Mouse (Mus musculus) liver, embryonic 16.5 days (tissue): ENCODE measurements around the gene Tnks1bp1. TPM values are rescaled to one million over a fixed set of nuclear protein-coding genes. Genes with fewer than 3 reads are reported as not detected.

ENCODE experiments used
- ATAC-seq: fragments of 200-750 bp; cut with Nextera tagmentation; 2 replicates; pipeline ENCODE4 v1.8.0; 2017; ENCODE audit warnings: low read depth, mild to moderate bottlenecking, moderate number of reproducible peaks, moderate library complexity
- H3K27ac ChIP-seq: fragments of 300-500 bp; sonication (generic); 2 replicates; pipeline ENCODE4 v1.5.1; 2014; ENCODE audit warnings: mild to moderate bottlenecking, low read length
- H3K27me3 ChIP-seq: fragments of 300-500 bp; sonication (generic); 2 replicates; pipeline ENCODE4 v1.6.1; 2014; ENCODE audit warnings: low read depth, low read length, mixed read lengths; ENCODE audit not compliant: control insufficient read depth, insufficient read depth
- H3K36me3 ChIP-seq: fragments of 300-500 bp; sonication (generic); 2 replicates; pipeline ENCODE4 v1.6.1; 2014; ENCODE audit warnings: mild to moderate bottlenecking; ENCODE audit not compliant: control insufficient read depth, insufficient read depth
- H3K4me1 ChIP-seq: fragments of 300-500 bp; sonication (generic); 2 replicates; pipeline ENCODE4 v1.6.1; 2014; ENCODE audit warnings: low read depth, low read length, mixed read lengths; ENCODE audit not compliant: control insufficient read depth
- H3K4me2 ChIP-seq: fragments of 300-500 bp; sonication (generic); 2 replicates; pipeline ENCODE4 v1.6.1; 2014; ENCODE audit warnings: low read depth, low read length, mixed read lengths
- H3K4me3 ChIP-seq: fragments of 300-500 bp; sonication (generic); 2 replicates; pipeline ENCODE4 v1.5.1; 2014; ENCODE audit warnings: low read depth, mild to moderate bottlenecking, low read length
- H3K9ac ChIP-seq: fragments of 300-500 bp; sonication (generic); 2 replicates; pipeline ENCODE4 v1.6.1; 2014; ENCODE audit warnings: low read depth, low read length
- H3K9me3 ChIP-seq: fragments of 300-500 bp; sonication (generic); replicated peaks from 2 replicates; pipeline ENCODE4 v1.6.1; 2016; ENCODE audit warnings: low read length; ENCODE audit not compliant: control insufficient read depth
- WGBS: fragments of 180-500 bp; shearing (Covaris S2); extraction: QIAGEN DNeasy Blood & Tissue Kit; methylation state at CpG from one replicate; pipeline ENCODE4 v1.1.7; 2014; ENCODE audit not compliant: insufficient replicate concordance; 5-methylcytosine and 5-hydroxymethylcytosine counted together
- polyA plus RNA-seq: library from polyadenylated mRNA; unstranded; fragments of >200 nt; fragmentation: Nextera tagmentation; extraction: Ambion mirVana; gene quantifications from 2 replicates; pipeline ENCODE4 v1.2.1, GENCODE M21; 2015

The Tnks1bp1 gene
- 5.4 and 6.4 TPM in 2 replicates for polyA plus RNA-seq

DNA sequence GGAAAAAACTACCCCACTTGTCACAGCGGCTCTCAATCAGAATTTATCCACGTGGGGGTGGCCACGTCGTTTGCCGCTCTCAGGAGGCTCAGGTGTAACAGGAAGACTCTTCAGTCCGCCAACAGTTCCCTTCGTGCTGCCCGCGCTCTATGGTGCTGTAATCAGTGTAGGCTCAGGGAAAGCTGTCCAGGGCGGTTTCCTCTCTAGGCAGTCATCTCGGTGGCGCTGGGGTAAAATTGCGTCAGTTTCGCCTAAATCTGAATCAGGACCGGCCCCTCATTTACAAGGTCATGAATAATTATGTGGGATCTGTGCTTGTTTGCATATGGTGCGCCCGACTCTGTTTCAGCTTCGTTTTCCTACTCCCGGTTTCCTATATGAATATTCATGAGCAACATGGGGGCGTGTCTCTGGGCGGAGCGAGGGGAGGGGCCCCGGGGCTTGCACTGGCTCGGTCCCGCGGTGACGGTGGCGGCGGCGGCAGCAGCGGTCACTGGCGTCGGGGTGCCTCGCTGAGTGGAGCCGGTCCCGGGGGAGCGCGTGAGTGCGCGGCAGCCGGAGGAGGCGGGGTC, at the start of gene Tnks1bp1:
TSS of gene Tnks1bp1 (plus strand) at position 427 of the 572 bp plus-strand sequence.
- peaks cover 39% of the 10 kb centered on the region for H3K36me3 ChIP-seq
- peaks cover 21% of the 10 kb centered on the region for H3K4me1 ChIP-seq
- ATAC-seq = peak; percentile 88
- H3K4me3 ChIP-seq = peak within 1 kb of the TSS; percentile 68
- WGBS = under 1% methylated on average over 42 of the region's 42 CpGs
- peak within 1 kb of the TSS; percentile 89 for H3K4me2 ChIP-seq
- H3K27me3 ChIP-seq = peaks cover 14% of the 10 kb centered on the region
- H3K27ac ChIP-seq = peak within 1 kb of the TSS; percentile 52
- peak within 1 kb of the TSS; percentile 62 for H3K9ac ChIP-seq
- no peaks in the 10 kb centered on the region for H3K9me3 ChIP-seq

DNA sequence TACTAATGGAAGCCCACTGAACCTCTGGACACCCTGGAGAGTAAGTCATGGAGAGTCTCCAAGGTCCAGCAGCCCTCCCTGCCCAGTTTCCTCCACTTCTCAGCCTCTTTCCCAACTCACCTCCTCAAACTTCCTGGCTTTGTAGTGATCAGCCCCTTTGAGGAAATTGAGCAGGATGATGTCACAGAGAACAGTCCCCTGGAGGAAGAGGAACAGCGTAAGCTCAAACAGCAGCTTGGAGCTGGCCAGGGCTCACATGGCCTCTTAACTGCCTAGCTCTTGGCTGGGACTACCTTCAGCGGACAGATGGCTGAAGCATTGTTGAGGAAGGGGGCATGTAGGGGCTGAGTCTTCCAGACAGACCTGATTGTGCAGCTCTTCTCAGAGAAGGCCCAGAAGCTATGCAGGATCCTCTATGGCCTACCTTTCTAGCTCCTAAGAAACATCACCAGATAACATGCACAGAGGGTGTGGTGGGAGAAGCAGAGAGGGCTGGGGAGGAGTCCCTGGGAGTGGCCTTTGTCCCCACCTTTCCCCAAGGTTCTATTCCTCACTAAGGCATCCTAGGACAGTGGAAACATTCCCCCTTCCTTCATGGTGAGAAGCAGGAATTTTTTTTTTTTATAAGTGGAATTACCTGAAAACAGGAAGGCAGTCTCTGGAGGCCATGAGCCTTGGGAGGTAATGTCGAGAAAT, 48.2 kb upstream of the Tnks1bp1 start:
- Histone ChIP-seq H3K4me1 (peaks cover 28% of the 10 kb centered on the region), H3K27ac (no peak overlapping the region), H3K27me3 (no peaks in the 10 kb centered on the region; the same call in 1 of the 2 replicates), H3K4me2 (no peak overlapping the region), H3K4me3 (no peak overlapping the region), H3K9me3 (no peaks in the 10 kb centered on the region), H3K36me3 (no peaks in the 10 kb centered on the region), H3K9ac (no peak overlapping the region)
- ATAC-seq = peak; percentile 52; the same call in 1 of the 2 replicates
- WGBS = 57% methylated on average over 3 of the region's 3 CpGs

DNA sequence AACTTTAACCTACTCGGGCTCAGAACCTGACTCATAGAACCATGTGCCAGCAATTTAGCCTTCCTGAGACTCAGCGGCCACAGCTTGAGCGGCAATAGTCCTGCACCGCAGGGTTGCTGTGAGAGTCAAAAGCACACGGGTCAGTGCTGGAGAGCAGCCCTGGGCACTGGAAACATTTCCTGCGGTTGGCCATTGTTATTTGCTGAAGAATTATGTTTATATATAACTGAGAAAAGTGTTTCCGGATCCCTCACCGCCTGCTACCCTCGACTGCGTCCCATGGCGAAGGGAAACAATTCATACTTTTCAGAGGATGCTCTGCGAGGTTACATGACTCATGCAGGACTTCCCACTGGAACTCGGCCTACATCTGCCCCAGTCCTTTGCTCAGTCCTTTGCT, 46.3 kb upstream of the Tnks1bp1 start:
- no peaks in the 10 kb centered on the region; the same call in 1 of the 2 replicates for H3K27me3 ChIP-seq
- no peak overlapping the region for H3K27ac ChIP-seq
- no peak for ATAC-seq
- no peaks in the 10 kb centered on the region for H3K9me3 ChIP-seq
- 66% methylated on average over 13 of the region's 13 CpGs for WGBS
- no peak overlapping the region for H3K9ac ChIP-seq
- no peak overlapping the region for H3K4me2 ChIP-seq
- H3K4me3 ChIP-seq = no peak overlapping the region
- H3K36me3 ChIP-seq = no peaks in the 10 kb centered on the region
- H3K4me1 ChIP-seq = peaks cover 21% of the 10 kb centered on the region

DNA sequence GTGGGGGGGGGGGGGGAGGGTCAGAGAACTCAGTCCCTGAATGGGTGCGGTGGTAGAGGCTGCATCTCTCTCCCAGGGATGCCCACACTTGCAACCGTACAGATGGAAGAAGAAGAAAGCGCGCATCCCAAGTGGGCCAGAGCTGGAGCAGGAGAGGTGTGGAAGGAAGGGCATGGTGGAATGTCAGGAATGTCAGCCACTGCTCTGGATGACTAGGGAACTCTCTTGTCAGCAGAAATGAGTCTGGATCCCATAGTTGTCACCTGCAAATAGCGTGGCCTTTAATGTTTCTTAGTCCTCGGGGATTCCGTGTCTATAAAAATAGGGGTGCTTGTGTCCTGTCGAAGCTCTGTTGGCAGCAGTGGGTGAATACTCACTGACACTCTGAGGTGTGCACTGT, 45.2 kb upstream of the Tnks1bp1 start:
- Histone ChIP-seq H3K9ac (no peak overlapping the region), H3K9me3 (no peaks in the 10 kb centered on the region), H3K36me3 (no peaks in the 10 kb centered on the region), H3K4me3 (no peak overlapping the region), H3K27ac (no peak overlapping the region), H3K27me3 (no peaks in the 10 kb centered on the region; the same call in 1 of the 2 replicates), H3K4me1 (peaks cover 17% of the 10 kb centered on the region), H3K4me2 (no peak overlapping the region)
- ATAC-seq = no peak
- WGBS = 82% methylated on average over 8 of the region's 8 CpGs

DNA sequence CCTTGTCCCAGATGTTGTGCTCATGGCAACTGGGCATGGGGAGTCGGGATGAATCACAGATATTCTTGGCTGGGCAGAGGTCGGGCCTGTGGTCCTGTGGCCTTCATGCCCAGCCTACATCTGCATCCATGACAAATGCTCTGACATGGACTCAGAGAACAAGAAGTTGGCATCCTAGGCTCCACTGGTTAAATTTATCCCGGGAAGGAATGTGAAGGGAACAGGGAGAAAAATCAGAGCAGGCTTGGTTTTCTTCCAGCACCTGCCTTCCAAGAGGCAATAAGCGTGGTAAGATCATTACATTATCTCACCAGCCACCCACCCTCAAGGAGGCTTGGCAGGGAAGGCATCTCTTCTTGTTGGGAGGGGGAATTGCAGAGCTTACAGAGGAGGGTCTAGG, 43.5 kb upstream of the Tnks1bp1 start:
- H3K27me3 ChIP-seq = no peaks in the 10 kb centered on the region; the same call in 1 of the 2 replicates
- no peaks in the 10 kb centered on the region for H3K9me3 ChIP-seq
- no peak overlapping the region for H3K4me3 ChIP-seq
- no peak overlapping the region for H3K4me2 ChIP-seq
- no peak overlapping the region for H3K9ac ChIP-seq
- no peak overlapping the region for H3K27ac ChIP-seq
- peaks cover 19% of the 10 kb centered on the region for H3K4me1 ChIP-seq
- no peaks in the 10 kb centered on the region for H3K36me3 ChIP-seq
- 62% methylated on average over 4 of the region's 4 CpGs for WGBS
- ATAC-seq = no peak

DNA sequence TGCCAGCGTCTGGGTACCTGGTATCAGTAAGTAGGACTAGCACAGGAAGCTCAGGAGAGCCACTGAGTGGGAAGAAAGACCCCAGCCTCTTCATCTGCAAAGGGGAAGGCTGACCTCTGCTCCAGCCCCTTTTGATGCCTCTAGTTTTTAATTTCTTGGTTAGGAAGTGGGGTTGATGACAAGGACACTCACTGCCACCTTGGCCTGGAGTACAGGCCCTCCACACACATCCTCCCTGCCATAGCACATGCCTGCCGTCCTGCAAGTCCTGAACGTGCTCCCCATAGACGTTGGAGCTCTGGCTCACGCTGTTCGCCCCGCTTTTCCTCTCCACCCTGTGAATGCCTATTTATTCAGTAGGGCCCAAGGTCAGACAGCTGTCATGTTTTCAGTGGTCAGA, 41.2 kb upstream of the Tnks1bp1 start:
- Histone ChIP-seq H3K27ac (no peak overlapping the region), H3K9me3 (no peaks in the 10 kb centered on the region), H3K4me3 (no peak overlapping the region), H3K27me3 (no peaks in the 10 kb centered on the region; the same call in 1 of the 2 replicates), H3K9ac (no peak overlapping the region), H3K4me2 (no peak overlapping the region), H3K36me3 (no peaks in the 10 kb centered on the region), H3K4me1 (peaks cover 25% of the 10 kb centered on the region)
- ATAC-seq = peak; percentile 59; the same call in 1 of the 2 replicates
- WGBS = 65% methylated on average over 7 of the region's 7 CpGs

DNA sequence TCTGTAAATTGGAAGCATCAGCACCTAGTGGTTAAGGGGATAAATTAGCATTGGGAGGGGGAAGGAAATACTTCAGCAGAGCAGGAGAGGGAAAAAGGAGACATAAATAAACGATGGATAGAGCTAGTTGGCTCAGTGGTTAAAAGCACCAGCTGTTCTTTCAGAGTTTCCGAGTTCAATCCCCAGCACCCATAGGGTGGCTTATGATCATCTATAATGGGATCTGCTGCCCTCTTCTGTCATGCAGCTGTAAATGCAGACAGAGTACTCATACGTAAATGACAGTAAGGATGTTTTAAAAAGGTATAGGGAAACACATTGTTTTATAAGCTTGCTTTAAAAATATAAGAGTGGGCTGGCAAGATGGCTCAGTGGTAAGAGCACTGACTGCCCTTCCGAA, 40.1 kb upstream of the Tnks1bp1 start:
- Histone ChIP-seq H3K4me2 (no peak overlapping the region), H3K27ac (no peak overlapping the region), H3K9ac (no peak overlapping the region), H3K36me3 (no peaks in the 10 kb centered on the region), H3K27me3 (no peaks in the 10 kb centered on the region; the same call in 1 of the 2 replicates), H3K4me1 (peaks cover 35% of the 10 kb centered on the region), H3K4me3 (no peak overlapping the region), H3K9me3 (no peaks in the 10 kb centered on the region)
- ATAC-seq = no peak
- WGBS = 7% methylated on average over 4 of the region's 4 CpGs

DNA sequence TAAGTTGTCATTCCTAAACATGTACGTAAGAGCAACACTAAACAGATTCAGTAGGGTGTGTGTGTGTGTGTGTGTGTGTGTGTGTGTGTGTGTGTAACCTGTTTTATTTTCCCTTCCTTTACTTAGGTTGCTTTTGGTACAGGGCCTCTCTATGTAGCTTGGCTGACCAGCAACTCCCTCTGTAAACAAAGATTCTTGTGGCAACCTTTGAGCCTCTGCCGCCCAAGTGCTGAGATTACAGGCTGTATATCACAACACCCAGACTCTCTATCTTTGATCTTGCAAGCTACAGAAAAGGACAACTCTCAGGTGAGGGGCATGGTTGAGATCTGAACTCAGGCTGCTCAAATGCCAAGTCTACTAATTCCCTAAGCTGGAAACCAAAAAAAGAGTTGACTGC, 38.6 kb upstream of the Tnks1bp1 start:
- no peak overlapping the region for H3K4me2 ChIP-seq
- H3K4me3 ChIP-seq = no peak overlapping the region
- 49% methylated on average over 2 of the region's 2 CpGs for WGBS
- no peak overlapping the region for H3K9ac ChIP-seq
- H3K9me3 ChIP-seq = no peaks in the 10 kb centered on the region
- no peaks in the 10 kb centered on the region; the same call in 1 of the 2 replicates for H3K27me3 ChIP-seq
- H3K4me1 ChIP-seq = peaks cover 49% of the 10 kb centered on the region
- peak overlapping the region; percentile 23 for H3K27ac ChIP-seq
- H3K36me3 ChIP-seq = no peaks in the 10 kb centered on the region
- no peak for ATAC-seq
